Mouse (Mus musculus) liver, embryonic 14.5 days (tissue): ENCODE data around the gene Gm48551.

Experiments used
- CTCF ChIP-seq: IDR thresholded peaks from 2 replicates; pipeline ENCODE4 v1.5.1; 2016; ENCODE audit warnings: antibody characterized with exemption, low read depth, control low read depth
- EP300 ChIP-seq: IDR thresholded peaks from 2 replicates; pipeline ENCODE4 v1.6.1; 2016; ENCODE audit warnings: antibody characterized with exemption, low read depth

GRCm38 (mm10) chr10:81428507-81428870 is 44.2 kb downstream of the Gm48551 start:
- TF ChIP-seq CTCF = no peak
- no peak for TF ChIP-seq EP300
